ENCODE assay signal across 20 mouse cellular contexts in the genomic region with DNA sequence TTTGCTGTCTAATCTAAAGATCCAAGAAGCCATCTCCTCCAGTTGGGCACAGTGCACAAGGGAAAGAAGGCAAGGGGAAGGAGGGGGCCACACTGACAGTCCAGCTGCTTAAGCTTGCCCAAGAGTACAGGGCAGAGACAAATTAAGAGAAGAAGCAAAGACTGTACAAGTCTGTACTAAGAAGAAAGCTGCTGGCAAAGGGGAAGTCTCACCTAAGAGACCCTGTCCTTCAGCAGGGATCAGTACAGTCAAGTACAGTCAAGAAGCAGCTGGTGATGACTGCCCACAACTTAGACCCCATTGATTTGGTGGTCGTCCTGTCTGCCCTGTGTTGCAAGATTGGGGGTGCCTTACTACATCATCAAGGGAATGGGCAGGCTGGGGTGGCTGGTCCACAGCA. TPM values are rescaled to one million over a fixed set of nuclear protein-coding genes. Genes with fewer than 3 reads are reported as not detected.
DNase-seq lines count a peak whose midpoint lies in the region; ATAC-seq lines count a peak whose summit lies in the region.
"Had no signal": no experiment of that assay in that cellular context is flagged by ENCODE, and none has a peak within 500 bp of the region (broad histone marks: within the 10 kb centered on the region; RNA-seq: fewer than 3 reads in every experiment).

No protein-coding gene starts in this region.

- no peaks in the 10 kb centered on the region for H3K9me3 ChIP-seq in megakaryocyte, embryonic 14.5 days
- H3K9me3 ChIP-seq: embryonic facial prominence, embryonic 13.5 days; embryonic facial prominence, embryonic 15.5 days; forebrain, embryonic 10.5 days; forebrain, embryonic 12.5 days had no signal

- peaks cover 84% of the 10 kb centered on the region for H3K36me3 ChIP-seq in megakaryocyte, embryonic 14.5 days (replicated peaks; ENCODE audit: low read length)

- no peaks in the 10 kb centered on the region for H3K27me3 ChIP-seq in megakaryocyte, embryonic 14.5 days (replicated peaks)
- H3K27me3 ChIP-seq: embryonic facial prominence, embryonic 13.5 days; embryonic facial prominence, embryonic 15.5 days; forebrain, embryonic 12.5 days had no signal

- H3K4me3 ChIP-seq in megakaryocyte, embryonic 14.5 days (replicated peaks): peak overlapping the region; percentile 40
- H3K4me3 ChIP-seq: embryonic facial prominence, embryonic 13.5 days; embryonic facial prominence, embryonic 15.5 days; erythroblast, embryonic 14.5 days; forebrain, embryonic 10.5 days; forebrain, embryonic 12.5 days had no signal

- no peak for ATAC-seq in megakaryocyte, adult 5-6 weeks (ENCODE audit: poor library complexity, severe bottlenecking)
- peak; percentile 86 for ATAC-seq in granulocyte monocyte progenitor cell, adult 5-6 weeks (replicated peaks; ENCODE audit: poor library complexity, severe bottlenecking)
- ATAC-seq: forebrain, embryonic 14.5 days; forebrain, embryonic 16.5 days had no signal

- no peak for DNase-seq in right cerebral cortex, adult 18-20 months
- no peak for DNase-seq in c-Kit-positive CD71-positive TER-119-positive erythroid progenitor cells, embryonic 14.5 days (ENCODE audit: low spot score)
- DNase-seq: adrenal gland, postnatal 10 days; adrenal gland, postnatal 25 days; cerebellum, adult 11-12 months; cerebellum, adult 2 months; cerebellum, adult 9-10 months; cerebellum, postnatal 10 days; cerebellum, postnatal 25 days; embryo, embryonic 11 days had no signal

- peaks cover 73% of the 10 kb centered on the region for H3K4me1 ChIP-seq in megakaryocyte, embryonic 14.5 days
- H3K4me1 ChIP-seq: forebrain, embryonic 12.5 days had no signal

RNA-seq across cellular contexts. Expression of a gene that starts 12.0 kb away (rescaled TPM):
- 11.3 and 19.6 TPM in 2 replicates for polyA plus RNA-seq in megakaryocyte, embryonic 14.5 days (2012; ENCODE audit: insufficient read depth, low replicate concordance)
- total RNA-seq in megakaryocyte, adult 5-6 weeks (2015): 68.2 and 74.4 TPM in 2 replicates
- 61.9 and 67.4 TPM in 2 replicates for total RNA-seq in megakaryocyte, adult 5-6 weeks (2017)
- 47.8 and 58.4 TPM in 2 replicates for total RNA-seq in granulocyte monocyte progenitor cell, adult 5-6 weeks (2014; fragmentation: Nextera tagmentation)
- total RNA-seq in granulocyte monocyte progenitor cell, adult 5-6 weeks (2017): 44.6 and 50.5 TPM in 2 replicates
